Mouse (Mus musculus): ENCODE results near the gene Smim27.

The Smim27 gene

DNA sequence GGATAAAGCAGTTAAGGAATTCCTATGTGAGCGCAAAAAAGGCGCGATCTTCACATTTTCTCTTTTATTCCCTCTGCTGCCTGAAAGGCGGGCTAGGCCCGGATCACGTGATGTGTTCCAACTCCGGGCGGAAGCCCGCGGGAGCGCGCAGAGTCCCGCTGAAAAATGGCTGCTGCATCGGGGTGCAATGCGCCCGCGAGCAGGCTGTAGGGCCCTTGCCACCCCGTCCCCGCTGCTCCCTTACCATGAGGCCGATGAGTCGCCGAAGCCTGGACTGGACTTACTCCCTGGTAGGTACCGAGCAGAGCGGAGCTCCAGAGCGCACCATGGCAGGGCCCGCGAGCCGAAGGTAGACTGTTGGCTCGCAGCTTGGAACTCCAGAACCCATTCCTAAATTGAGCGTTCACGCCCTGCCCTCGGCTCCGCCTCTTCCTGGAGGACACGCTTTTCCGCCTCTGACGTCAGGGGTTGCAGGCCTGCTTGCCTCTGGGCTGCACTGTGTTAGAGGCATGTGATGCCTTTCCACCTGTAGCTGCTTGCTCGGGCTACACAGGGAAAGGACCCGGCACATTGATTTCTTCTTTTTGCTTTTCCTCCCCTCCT, at the start of gene Smim27, which contains the start of gene Topors:
Smim27 (plus strand) TSS at position 150 of the 603 bp plus-strand sequence.
Topors (minus strand) TSS at position 421 of the 603 bp plus-strand sequence.
- DNase-seq, result peak; percentile 90

DNA sequence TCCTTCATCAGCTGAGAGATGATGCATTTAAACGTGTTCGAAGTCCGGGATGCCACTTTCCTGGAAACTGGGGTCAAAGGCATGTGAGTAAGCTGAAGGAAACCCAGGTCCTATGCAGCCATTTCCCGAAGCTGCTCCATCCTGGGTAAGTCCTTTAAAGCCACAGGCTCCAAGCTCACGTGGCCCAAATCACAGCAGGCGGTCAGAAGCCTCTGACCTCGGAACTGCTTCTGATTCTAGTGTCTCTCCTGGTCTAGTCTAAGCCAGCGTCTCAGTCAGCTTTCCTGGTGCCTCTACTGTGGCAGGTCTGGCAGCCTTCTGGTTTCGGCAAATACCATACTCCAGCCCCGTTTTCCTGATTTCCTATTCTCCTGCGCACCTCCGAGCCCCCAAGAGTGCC, 48.9 kb upstream of the Smim27 start:
- DNase-seq, result no peak

DNA sequence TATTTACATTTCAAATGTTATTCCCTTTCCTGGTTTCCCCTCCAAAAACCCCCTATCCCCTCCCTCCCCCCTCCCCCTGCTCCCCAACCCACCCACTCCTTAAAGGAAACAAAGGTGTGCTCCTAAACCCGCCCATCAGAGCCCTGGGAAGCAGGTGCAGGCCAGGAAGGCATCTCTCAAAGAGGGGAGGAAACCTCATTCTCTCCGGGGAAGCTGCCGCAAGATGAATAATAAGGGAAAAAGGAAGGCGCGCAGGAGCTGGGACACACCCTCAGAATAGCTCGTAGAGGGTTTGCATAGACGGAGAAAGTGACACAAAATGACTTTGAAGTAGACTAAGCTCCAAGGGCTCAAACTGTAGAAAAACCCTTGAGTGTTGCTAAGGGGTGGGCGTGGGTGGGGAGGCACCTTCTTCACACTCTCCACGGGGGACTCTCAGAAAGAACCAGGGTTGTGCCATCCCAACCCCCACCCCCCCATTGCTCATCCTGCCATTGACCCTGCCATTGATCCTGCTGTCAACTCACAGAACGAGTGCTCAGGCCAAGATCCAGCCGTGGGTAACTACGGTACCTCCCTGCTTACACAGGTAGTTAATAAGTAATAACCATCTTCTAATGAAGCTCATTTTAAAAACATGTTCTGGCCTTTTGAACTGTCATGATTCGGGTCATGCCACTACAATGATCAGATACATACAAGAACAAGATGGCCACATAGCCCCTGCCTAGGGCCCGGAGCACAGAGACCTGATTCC, 48.2 kb upstream of the Smim27 start:
- DNase-seq, result no peak

DNA sequence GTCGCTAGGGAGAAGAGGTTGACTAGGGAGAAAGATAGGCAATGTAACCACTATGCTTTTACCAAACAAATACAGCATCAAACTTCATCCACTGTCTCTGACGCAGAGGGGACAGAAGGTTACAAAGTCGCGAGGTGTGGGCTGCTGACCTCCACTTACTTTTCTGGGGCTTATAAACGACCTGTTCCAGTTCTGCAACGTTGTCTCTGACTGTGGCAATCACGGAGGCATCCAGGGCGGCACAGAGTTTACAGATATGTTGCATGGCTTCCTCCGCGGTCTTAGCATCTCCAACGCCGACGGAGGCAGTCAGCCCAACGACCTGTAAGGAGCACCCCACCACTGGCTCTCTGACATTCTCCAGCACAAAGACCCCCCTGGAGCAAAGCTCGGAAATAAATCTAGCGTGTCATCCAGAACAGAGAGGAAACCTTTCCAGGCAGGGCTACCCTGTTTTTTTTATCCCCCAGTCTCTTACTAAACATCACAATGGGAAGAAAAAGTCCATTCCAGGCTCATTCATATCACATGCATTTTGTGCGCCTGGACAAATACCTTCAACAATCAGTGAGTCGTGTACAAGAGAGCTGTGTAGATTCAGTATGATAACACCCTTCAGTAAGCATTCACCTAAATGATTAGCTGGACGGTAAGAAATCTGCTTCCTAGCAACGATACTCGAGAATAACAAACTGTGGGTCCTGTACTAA, 47.3 kb upstream of the Smim27 start:
- no peak for DNase-seq

DNA sequence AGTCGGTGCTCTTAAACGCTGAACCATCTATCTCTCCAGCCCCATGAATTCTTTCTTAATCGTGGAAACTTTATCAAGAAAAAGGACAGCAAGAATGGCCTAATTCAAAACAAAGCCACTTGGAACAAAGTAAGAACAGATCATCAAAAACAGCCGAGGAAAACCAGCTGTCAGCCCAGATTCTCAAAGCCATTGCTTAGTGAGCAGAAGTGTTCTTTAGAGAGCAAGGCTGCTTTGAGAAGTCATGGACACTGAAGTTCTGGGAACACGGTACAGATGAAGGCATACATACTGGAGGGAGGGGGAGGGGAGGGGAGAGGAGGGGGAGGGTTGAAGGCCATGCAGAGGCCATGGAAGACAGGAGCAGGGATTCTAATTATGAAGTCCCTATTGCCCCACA, 43.3 kb upstream of the Smim27 start:
- DNase-seq, result no peak

DNA sequence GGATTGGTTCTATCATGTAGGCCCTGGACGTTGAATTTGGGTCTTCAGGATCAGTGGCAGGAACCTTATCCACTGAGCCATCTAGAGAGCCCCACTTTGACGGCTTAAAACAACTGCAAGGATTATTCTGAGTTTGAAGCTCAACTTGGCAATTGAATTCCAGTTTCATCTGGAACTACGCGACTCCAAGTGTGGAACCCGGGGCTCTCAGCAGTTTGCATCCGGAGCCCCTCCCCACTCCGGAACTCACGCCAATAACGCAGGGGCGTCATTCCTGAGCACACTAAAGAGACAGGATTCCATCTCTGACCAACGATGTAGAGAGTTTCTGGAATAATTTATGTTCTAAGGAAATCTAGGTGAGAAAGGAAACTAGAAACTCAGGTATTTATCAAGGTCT, 42.2 kb upstream of the Smim27 start:
- no peak for DNase-seq

DNA sequence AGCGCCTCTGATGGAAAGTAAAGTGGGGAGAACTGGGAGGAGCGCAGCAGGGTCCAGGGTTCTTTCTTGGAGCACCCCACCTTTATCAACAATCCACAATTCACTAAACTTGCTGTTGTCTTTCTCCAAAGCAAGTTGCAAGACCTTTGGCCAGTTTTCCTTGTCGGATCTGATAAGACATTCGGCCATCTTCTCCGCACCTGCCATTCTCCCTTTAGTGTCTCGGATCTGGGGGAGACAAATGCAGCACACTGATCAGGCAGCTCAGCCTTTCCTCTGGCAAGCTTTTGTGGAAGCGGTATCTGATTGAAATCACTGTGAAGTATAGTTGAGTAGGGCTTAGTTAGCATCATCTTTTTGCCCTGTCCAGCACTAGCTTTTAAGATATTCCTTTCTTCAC, 41.5 kb upstream of the Smim27 start:
- DNase-seq, result no peak

DNA sequence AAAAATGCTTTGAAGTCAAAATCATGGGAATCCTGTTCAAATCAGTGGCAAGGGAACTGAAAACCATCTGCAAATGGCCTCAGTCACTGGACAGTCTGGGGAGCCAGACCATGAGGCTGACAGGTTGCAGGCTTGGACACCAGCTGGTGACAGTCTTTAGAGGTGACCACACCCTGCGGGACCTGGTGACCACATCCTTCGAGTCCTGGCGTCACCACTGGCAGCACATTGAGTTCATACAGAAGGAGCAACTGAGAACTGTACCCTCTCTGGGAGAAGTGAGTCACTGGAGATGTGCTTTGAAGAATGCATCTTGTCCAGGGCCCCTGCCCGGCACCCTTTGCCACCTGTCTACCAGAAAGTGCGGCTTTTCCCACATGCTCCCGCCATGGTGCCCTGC, 39.7 kb upstream of the Smim27 start:
- no peak for DNase-seq

DNA sequence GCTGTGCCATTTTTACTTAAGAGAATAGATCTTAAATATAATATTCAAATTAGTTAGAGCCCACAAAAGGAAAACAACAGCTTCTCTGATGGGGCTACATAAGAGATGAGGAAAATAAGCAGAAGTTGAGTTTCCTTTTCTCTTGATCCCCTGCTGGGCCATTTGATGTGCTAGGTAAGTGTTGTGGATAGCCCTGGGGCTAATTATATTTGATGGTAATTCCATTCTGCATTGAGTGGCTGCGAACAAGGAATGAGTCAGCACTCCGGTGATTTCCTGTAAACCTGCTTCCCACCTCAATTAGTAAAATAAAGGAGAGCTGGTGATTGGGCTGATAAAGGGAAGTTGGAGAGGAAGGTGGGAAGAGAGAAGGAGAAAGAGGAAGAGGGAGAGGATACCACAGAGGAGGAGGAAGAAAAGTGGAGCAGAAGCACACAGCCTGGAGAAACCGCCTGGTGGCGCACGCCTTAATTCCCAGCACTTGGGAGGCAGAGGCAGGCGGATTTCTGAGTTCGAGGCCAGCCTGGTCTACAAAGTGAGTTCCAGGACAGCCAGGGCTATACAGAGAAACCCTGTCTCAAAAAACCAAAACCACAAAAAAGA, 36.2 kb upstream of the Smim27 start:
- no peak for DNase-seq

DNA sequence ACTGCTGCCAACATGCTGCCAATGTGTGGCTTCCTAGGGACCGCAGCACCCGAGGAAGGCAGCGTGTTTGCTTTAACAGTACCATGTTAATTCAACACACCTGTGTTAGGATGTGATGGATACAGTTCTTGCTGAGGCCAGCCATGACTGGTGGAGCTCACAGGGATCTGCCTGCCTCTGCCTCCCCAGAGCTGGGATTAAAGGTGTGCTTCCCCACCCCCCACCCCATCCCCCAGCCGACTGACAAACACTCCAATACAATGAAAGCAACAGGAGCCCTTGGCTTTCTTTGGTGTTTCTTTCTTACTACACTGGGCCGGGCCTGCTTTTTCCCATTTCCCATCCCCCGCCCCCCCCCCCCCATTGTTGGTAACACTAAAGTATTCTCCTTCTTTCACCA, 35.1 kb upstream of the Smim27 start:
- DNase-seq, result no peak

DNA sequence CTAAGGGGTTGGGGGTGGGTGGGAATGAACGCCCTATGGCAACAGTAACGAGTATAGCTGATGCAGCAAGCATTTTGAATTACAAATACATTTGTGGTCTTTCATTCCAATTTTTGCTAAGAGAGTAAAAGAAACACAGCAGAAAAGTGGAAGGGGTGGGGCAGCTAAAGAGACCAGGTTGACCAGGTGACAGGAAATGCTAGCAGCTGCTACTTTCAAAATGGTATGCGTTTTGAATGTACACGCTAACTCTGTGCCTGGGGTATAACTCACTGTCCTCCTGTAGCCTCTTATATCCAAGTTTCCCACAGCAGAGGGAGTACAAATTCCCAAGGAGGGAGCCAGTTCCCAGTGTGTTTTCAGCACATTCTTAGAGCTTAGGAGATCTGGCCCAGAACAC, 32.5 kb upstream of the Smim27 start:
- no peak for DNase-seq

DNA sequence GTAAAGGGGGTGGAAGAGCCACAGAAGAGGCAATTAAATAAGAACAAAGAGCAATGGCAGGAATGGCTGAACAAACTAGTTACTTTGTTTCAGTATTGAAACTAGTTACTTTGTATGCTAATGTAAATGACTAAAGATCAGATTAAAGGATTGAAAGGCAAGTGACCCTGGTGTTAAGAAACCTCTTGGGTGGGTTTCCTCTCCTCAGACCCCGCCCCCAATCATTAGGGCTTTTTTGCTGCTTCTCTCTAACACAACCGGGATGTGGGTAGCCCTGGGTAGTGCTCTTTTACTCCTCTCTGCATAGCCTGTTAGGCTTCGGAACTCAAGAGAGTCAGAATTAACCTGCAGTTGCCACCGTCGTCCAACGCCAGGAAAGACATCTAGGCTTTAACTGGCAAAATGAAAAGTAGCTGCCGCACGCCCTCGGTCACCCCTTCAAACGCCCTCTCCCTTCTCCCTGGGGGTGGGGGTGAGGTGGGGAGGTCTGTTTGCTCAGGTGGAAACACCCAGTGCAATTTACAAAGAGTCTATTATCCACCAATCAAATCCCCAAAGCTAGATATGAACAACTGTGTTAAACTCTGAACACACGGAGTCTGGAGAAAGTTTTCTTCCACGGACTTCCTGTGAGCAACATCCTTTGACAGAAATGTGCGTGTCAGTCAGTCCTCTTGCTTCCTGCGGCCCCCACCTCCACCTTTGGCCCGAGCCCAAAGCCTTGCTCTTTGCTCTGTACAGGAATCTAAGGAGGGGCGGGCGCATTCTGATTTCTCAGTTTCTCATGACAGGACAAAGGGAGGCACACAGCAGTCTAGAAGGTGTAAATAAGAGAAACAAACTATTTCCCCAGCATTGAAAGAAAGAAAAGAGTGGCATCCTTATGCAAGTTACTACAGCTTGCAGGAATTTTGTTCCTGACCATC, 30.6 kb upstream of the Smim27 start:
- no peak for DNase-seq

DNA sequence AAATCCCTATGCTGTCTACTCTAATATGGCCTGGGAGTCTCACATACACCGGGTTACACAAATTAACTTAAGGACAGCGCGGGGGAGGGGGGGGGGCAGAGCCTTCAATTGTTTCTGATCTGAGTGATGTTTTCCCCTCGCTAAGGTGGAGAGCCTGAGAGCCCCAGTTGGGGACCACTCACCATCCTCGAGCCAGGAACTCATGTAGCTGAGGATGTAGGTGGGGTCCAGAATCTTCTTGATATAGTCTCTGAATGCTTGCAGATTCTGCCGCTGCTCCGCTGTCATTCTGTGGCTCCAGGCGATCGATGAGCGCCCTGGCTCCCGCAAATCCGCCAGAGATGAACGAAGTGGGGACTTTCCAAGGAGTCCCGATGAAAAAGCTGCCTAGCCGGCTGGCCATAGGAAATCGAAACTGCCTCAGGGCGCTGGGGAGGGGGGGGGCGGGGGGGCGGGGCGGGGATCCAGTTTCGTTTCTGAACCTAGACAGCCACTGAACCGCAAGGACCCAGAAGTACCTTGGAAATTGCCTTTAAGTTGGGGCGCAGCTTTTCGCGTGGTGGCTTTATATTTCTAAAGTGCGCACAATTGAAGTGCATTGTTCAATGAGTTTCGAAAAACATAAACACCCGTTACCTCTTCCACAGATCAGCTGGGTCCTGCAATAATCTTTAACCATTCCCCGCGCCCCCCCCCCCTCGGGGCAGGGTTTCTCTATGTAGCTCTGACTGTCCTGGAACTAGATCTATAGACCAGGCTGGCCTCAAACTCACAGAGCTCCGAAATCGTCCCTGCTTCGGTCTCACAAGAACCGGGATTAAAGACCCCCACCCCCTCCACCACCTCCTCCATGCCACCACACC, 29.7 kb upstream of the Smim27 start, which contains the start of gene Ddx58:
Ddx58 (minus strand) TSS at position 420 of the 863 bp plus-strand sequence.
- DNase-seq, result no peak

DNA sequence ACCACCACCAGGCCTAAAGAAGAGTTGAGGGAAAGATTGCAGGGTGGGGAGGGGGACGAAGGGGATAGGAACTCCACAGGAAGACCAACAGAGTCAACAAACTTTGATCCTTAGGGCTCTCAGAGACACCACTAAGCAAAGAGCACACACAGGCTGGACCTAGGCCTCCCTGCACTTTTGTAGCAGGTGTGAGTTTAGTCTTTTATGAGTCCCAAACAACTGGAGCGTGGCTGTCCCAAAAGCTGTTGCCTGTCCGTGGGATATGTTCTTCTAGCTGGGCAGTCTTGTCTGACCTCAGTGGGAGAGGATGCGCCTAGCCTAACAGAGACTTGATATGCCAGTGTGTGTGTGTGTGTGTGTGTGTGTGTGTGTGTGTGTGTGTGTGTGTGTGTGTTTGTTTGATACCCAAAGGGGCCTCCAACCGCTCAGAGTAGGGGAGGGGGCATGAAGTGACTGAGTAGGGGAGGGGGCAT, 29.1 kb upstream of the Smim27 start:
- no peak for DNase-seq

DNA sequence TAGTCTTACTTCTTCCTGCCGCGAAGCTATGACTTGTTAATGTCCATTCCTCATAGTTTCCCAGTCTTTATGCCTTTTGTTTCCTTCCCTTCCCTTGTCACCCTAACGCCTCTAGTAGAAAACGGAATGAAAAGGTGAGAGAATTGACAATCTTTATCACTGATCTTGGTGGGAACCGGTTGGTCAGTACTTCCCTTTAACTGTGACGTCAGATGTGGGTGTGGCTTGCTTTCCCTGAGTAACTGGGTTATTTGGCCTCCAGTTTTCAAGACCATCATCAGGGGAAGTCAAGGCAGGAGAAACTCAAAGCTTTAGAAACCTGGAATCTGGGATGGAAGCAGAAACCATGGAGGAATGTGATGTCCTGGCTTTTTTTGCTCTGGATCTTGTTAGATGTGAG, 27.5 kb upstream of the Smim27 start:
- DNase-seq, result no peak

DNA sequence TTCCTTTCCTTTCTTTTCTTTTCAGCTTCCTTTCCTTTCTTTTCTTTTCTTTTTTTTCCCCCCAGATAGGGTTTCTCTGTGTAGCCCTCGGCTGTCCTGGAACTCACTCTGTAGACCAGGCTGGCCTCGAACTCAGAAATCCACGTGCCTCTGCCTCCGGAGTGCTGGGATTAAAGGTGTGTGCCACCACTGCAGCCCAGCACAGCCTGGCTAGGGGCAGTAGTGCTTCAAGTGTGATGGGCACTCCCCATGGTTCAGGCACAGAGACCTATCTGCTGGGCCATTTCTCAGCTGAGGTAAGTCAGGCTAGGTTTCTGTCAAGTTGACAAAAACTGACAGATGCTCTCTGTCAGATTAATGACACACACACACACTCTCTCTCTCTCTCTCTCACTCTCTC, 26.4 kb upstream of the Smim27 start:
- DNase-seq, result no peak

DNA sequence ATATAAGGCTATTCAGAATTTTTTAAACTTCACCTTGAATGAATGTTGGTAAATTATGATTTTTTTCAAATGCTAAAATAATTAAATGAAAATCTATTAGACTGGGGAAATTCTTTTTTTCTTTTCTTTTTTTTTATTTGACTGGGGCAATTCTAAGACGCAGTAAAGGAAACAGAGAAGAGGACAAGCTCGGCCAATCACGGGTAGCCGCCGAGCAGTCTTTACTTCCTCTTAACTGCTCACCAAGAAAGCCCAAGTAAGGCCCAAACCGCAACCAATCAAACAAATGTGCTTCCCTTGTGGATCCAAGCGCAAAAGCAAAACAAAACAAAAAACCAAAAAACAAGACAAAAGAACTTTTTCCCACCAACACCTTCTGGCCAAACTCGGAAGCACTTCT, 25.3 kb upstream of the Smim27 start:
- DNase-seq, result no peak

DNA sequence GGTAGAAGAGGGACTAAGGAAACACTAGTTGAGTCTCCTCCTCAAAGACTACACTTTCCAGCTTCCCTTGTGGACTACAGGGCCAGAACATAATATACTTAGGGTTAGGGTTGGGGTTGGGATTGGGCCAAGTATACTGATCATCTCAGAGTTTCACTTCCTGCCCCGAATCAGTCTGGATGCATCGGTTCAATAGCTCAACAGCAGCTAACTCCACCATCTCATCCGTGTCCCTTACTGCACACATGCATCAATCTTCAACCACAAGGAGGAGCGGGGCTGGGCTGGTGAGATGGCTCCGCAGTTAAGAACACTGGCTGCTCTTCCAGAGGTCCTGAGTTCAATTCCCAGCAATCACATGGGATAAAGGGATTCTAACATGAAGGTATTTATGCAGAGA, 18.4 kb upstream of the Smim27 start:
- no peak for DNase-seq

DNA sequence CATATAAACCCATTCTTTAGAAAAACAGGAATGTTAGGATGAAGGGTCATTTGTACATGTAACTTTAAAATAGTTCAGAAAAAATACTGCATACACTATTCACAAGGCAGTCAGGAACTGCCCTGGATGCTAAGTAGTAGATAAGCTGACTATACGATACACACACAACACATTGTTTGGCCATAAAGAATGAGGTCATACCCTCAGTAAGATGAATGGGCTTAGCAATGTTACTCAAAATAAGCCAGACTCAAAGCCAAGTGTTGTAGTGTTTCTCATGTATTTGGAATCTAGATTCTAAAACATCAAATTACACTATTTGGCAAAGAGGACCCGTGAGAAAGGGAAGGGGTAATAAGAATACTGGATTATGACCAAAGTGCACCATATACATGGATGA, 15.6 kb upstream of the Smim27 start:
- no peak for DNase-seq

DNA sequence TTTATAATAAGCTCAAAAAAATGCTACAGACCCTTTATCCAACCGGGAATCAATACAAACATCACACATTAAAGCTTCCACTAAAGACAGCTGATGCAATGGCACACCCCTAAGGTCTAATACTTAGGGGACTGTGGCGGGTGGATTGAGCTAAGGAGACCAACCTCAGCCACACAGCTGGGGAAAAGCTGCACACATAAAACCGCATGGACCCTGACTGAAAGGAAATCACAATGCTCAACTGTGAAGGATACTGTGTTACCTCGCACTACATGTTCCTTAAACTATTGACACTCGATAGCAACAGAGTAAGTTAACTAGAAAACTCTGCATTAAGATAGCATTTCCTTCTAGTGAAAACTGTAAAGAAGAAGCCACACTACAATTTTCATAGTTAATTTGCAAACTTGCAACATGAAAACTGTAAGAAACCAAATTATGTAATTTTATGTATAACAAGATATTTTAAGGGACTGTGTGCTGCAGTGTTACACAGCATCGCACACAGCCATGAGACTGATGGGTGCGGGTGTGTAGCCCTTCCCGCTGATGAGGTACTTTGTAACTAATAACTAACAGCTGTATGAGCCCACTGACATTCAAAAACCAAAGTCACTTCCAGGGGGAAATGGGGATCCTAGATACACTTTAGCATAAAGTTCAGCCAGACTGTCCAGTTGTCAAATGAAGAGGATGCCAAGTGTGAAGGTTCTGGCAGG, 14.8 kb upstream of the Smim27 start:
- DNase-seq, result no peak

DNA sequence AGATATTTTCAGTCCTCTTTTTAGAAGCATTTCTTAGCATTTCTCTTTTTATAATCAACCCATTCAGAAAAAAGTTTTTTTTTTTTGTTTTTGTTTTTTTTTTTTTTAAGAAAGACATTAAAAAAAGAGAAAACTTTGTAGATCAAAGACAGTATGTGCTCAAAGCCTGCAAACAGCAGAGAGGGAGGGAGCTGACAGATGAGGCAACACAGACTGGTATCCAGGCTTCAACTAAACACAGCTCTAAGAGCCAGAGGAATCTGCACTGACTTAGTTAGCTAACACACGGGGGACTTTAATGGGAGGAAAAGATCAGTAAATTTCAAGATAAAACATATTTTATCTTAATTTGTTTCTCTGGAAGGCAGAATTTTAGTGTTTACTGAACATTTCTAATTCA, 5.1 kb upstream of the Smim27 start:
- no peak for DNase-seq

Data from right cerebral cortex, postnatal 14 days (tissue).